Mouse (Mus musculus): ENCODE data around the gene Urb1. TPM values are rescaled to one million over a fixed set of nuclear protein-coding genes. Genes with fewer than 3 reads are reported as not detected.

Gene Urb1
- polyA plus RNA-seq, 1 experiment, result 0.95 TPM

- no peaks in the 10 kb centered on the region for H3K4me1 ChIP-seq
- TF ChIP-seq FLI1 (IDR thresholded peaks at IDR 0.05; ENCODE audit: low read length) (no peak), GATA1 (IDR thresholded peaks at IDR 0.05; ENCODE audit: borderline replicate concordance, low read length) (no peak)
- H3K36me3 ChIP-seq (replicated peaks; ENCODE audit: low read length), result peaks cover 97% of the 10 kb centered on the region
- no peaks in the 10 kb centered on the region for H3K9me3 ChIP-seq
- no peaks in the 10 kb centered on the region for H3K27me3 ChIP-seq (replicated peaks)
- H3K4me3 ChIP-seq (replicated peaks), result no peak overlapping the region
Observed at GRCm38 (mm10) chr16:90783302-90783701, 26.9 kb downstream of the Urb1 start.

- no peak overlapping the region for H3K4me3 ChIP-seq (replicated peaks)
- TF ChIP-seq FLI1 (IDR thresholded peaks at IDR 0.05; ENCODE audit: low read length), result no peak
- TF ChIP-seq GATA1 (IDR thresholded peaks at IDR 0.05; ENCODE audit: borderline replicate concordance, low read length), result no peak
- no peaks in the 10 kb centered on the region for H3K27me3 ChIP-seq (replicated peaks)
- peaks cover 97% of the 10 kb centered on the region for H3K36me3 ChIP-seq (replicated peaks; ENCODE audit: low read length)
- H3K9me3 ChIP-seq, result no peaks in the 10 kb centered on the region
- H3K4me1 ChIP-seq, result peaks cover 5% of the 10 kb centered on the region; the same call in 1 of the 2 replicates
Observed at GRCm38 (mm10) chr16:90779783-90780182, 30.4 kb downstream of the Urb1 start.

GRCm38 (mm10) chr16:90775946-90776520 is 34.2 kb downstream of the Urb1 start:
- TF ChIP-seq FLI1 (IDR thresholded peaks at IDR 0.05; ENCODE audit: low read length) (no peak), GATA1 (IDR thresholded peaks at IDR 0.05; ENCODE audit: borderline replicate concordance, low read length) (no peak)
- H3K9me3 ChIP-seq, result no peaks in the 10 kb centered on the region
- H3K27me3 ChIP-seq (replicated peaks), result no peaks in the 10 kb centered on the region
- H3K36me3 ChIP-seq (replicated peaks; ENCODE audit: low read length), result peaks cover 100% of the 10 kb centered on the region
- no peak overlapping the region for H3K4me3 ChIP-seq (replicated peaks)
- H3K4me1 ChIP-seq, result peaks cover 6% of the 10 kb centered on the region; the same call in 1 of the 2 replicates

DNA sequence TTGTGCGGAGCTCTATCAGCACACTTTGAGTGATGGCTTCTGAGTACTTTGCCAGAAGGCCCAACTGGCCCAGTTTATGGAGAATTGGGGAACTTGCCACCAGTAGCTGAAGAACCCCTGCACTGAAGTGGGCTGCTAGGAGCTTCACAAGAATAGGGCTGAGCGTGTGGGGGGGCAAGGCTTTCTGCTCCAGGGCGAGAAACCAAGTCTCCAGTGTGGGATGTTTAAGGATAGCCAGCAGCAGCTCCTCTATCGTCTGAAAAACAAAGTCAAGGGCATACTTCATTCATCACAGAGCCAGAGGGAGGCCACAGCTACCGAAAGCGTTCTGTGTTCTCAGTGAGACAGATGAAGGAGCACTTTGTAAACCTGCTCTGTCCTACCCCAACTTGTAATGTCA is 35.6 kb downstream of the Urb1 start:
- H3K4me1 ChIP-seq, result peaks cover 6% of the 10 kb centered on the region; the same call in 1 of the 2 replicates
- H3K4me3 ChIP-seq (replicated peaks), result no peak overlapping the region
- peaks cover 99% of the 10 kb centered on the region for H3K36me3 ChIP-seq (replicated peaks; ENCODE audit: low read length)
- H3K9me3 ChIP-seq, result no peaks in the 10 kb centered on the region
- no peaks in the 10 kb centered on the region for H3K27me3 ChIP-seq (replicated peaks)
- TF ChIP-seq FLI1 (IDR thresholded peaks at IDR 0.05; ENCODE audit: low read length) (no peak), GATA1 (IDR thresholded peaks at IDR 0.05; ENCODE audit: borderline replicate concordance, low read length) (no peak)

- TF ChIP-seq FLI1 (IDR thresholded peaks at IDR 0.05; ENCODE audit: low read length), result no peak
- no peak for TF ChIP-seq GATA1 (IDR thresholded peaks at IDR 0.05; ENCODE audit: borderline replicate concordance, low read length)
- peaks cover 99% of the 10 kb centered on the region for H3K36me3 ChIP-seq (replicated peaks; ENCODE audit: low read length)
Observed at GRCm38 (mm10) chr16:90774216-90774615, 36.0 kb downstream of the Urb1 start.

GRCm38 (mm10) chr16:90766919-90767454 is 43.2 kb downstream of the Urb1 start:
- peaks cover 96% of the 10 kb centered on the region for H3K36me3 ChIP-seq (replicated peaks; ENCODE audit: low read length)

More at GRCm38 (mm10) chr16:90774216-90774615, 36.0 kb downstream of the Urb1 start:
- Histone ChIP-seq H3K9me3 (no peaks in the 10 kb centered on the region), H3K4me1 (peaks cover 6% of the 10 kb centered on the region; the same call in 1 of the 2 replicates), H3K4me3 (replicated peaks) (no peak overlapping the region), H3K27me3 (replicated peaks) (no peaks in the 10 kb centered on the region)

GRCm38 (mm10) chr16:90765195-90765877 is 44.9 kb downstream of the Urb1 start:
- H3K36me3 ChIP-seq (replicated peaks; ENCODE audit: low read length), result peaks cover 97% of the 10 kb centered on the region
- H3K4me3 ChIP-seq (replicated peaks), result no peak overlapping the region
- no peak for TF ChIP-seq FLI1 (IDR thresholded peaks at IDR 0.05; ENCODE audit: low read length)
- no peak for TF ChIP-seq GATA1 (IDR thresholded peaks at IDR 0.05; ENCODE audit: borderline replicate concordance, low read length)
- H3K9me3 ChIP-seq, result peaks cover 9% of the 10 kb centered on the region
- H3K4me1 ChIP-seq, result peaks cover 9% of the 10 kb centered on the region; the same call in 1 of the 2 replicates
- H3K27me3 ChIP-seq (replicated peaks), result no peaks in the 10 kb centered on the region

More at GRCm38 (mm10) chr16:90766919-90767454, 43.2 kb downstream of the Urb1 start:
- H3K4me1 ChIP-seq, result peaks cover 2% of the 10 kb centered on the region; the same call in 1 of the 2 replicates
- TF ChIP-seq FLI1 (IDR thresholded peaks at IDR 0.05; ENCODE audit: low read length) (no peak), GATA1 (IDR thresholded peaks at IDR 0.05; ENCODE audit: borderline replicate concordance, low read length) (no peak)
- peaks cover 9% of the 10 kb centered on the region for H3K9me3 ChIP-seq
- no peak overlapping the region for H3K4me3 ChIP-seq (replicated peaks)
- H3K27me3 ChIP-seq (replicated peaks), result no peaks in the 10 kb centered on the region

DNA sequence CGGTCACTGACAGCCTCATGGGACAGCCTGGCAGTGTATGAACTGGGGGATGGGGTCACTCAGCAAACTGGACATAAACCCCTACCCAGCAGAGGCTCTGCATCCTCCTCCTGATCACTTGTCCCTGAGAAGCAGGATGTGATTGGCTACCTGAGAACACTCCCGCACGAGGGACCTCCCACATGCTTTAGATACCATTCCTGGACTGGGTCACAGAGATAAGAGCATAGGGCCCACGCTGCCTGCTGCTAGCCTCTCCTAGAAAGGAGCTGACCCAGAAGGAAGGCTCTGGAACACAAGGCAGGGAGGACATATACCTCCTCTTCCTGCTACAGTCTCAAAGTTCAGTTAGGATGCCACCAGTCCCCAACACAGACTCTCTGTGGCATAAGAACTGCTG is 49.7 kb downstream of the Urb1 start:
- TF ChIP-seq FLI1 (IDR thresholded peaks at IDR 0.05; ENCODE audit: low read length), result no peak
- no peak for TF ChIP-seq GATA1 (IDR thresholded peaks at IDR 0.05; ENCODE audit: borderline replicate concordance, low read length)
- Histone ChIP-seq H3K36me3 (replicated peaks; ENCODE audit: low read length) (peaks cover 90% of the 10 kb centered on the region), H3K9me3 (peaks cover 9% of the 10 kb centered on the region), H3K27me3 (replicated peaks) (no peaks in the 10 kb centered on the region), H3K4me3 (replicated peaks) (no peak overlapping the region), H3K4me1 (peaks cover 9% of the 10 kb centered on the region; the same call in 1 of the 2 replicates)

GRCm38 (mm10) chr16:90759335-90759734 is 50.9 kb downstream of the Urb1 start:
- H3K36me3 ChIP-seq (replicated peaks; ENCODE audit: low read length), result peaks cover 91% of the 10 kb centered on the region
- TF ChIP-seq GATA1 (IDR thresholded peaks at IDR 0.05; ENCODE audit: borderline replicate concordance, low read length) (no peak), FLI1 (IDR thresholded peaks at IDR 0.05; ENCODE audit: low read length) (no peak)
- H3K9me3 ChIP-seq, result peaks cover 9% of the 10 kb centered on the region
- no peaks in the 10 kb centered on the region for H3K27me3 ChIP-seq (replicated peaks)
- no peak overlapping the region for H3K4me3 ChIP-seq (replicated peaks)
- peaks cover 9% of the 10 kb centered on the region; the same call in 1 of the 2 replicates for H3K4me1 ChIP-seq

Measured in megakaryocyte, embryonic 14.5 days (primary cell).